Mouse (Mus musculus) embryonic fibroblast, embryonic 13.5 days (primary cell): ENCODE measurements around the gene Mbtps1. TPM values are rescaled to one million over a fixed set of nuclear protein-coding genes. Genes with fewer than 3 reads are reported as not detected.

Experiments used
- H3K27ac ChIP-seq: 2 replicates; pipeline ENCODE4 v1.5.1; 2012; ENCODE audit warnings: low read length, control low read depth, inconsistent platforms; ENCODE audit not compliant: insufficient read depth
- H3K4me1 ChIP-seq: 2 replicates; pipeline ENCODE4 v1.6.1; 2011; ENCODE audit warnings: low read length; ENCODE audit not compliant: control insufficient read depth, insufficient read depth
- H3K4me3 ChIP-seq: 2 replicates; pipeline ENCODE4 v1.5.1; 2011; ENCODE audit warnings: mild to moderate bottlenecking, control low read depth, low read length; ENCODE audit not compliant: insufficient read depth
- CTCF ChIP-seq: IDR thresholded peaks from 2 replicates; pipeline ENCODE4 v1.5.1; 2011; ENCODE audit warnings: mild to moderate bottlenecking, control low read depth, low read length, moderate library complexity, borderline replicate concordance; ENCODE audit not compliant: insufficient read depth
- POLR2A ChIP-seq: IDR thresholded peaks from 2 replicates; pipeline ENCODE4 v1.6.1; 2011; ENCODE audit warnings: low read depth, mild to moderate bottlenecking, control low read depth, low read length, moderate library complexity
- polyA plus RNA-seq: library from polyadenylated mRNA; stranded (reverse); fragments of >200 nt; gene quantifications from 2 replicates; pipeline ENCODE4 v1.2.4, GENCODE M21; 2011; ENCODE audit warnings: low read depth; ENCODE audit not compliant: missing spikeins, insufficient read length

Gene Mbtps1
- polyA plus RNA-seq, 1 experiment = 114 TPM

GRCm38 (mm10) chr8:119544606-119545005 lies 13.9 kb downstream of the Mbtps1 start:
- TF ChIP-seq CTCF = no peak
- TF ChIP-seq POLR2A = no peak
- Histone ChIP-seq H3K27ac (no peak overlapping the region), H3K4me3 (no peak overlapping the region), H3K4me1 (0 out of 2 replicates have a peak, but pooled peaks cover 2% of the 10 kb centered on the region)

GRCm38 (mm10) chr8:119531973-119532372 lies 26.6 kb downstream of the Mbtps1 start:
- TF ChIP-seq POLR2A (no peak), CTCF (no peak)
- H3K27ac ChIP-seq = no peak overlapping the region

DNA sequence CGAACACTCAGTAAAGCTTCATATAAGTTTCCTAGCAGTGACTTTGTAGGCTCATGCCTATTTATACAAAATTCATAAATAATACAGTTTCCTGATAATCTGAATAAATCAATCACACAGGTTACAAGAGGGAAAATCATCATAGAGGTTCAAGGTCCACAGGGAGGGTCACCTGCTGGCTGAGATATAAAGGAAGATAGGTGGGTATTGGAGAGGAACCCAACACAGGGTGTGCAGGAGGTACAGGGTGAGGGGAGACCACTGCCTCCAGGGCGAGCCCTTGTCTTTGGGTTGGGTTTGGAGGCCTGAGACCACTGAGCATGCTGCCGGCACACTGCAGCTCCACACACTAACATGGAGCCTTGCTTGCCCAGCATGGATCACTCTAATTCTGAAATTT lies 27.1 kb downstream of the Mbtps1 start:
- TF ChIP-seq CTCF = no peak
- TF ChIP-seq POLR2A = no peak
- no peak overlapping the region for H3K27ac ChIP-seq
- no peaks in the 10 kb centered on the region for H3K4me1 ChIP-seq
- H3K4me3 ChIP-seq = no peak overlapping the region

More at GRCm38 (mm10) chr8:119531973-119532372, 26.6 kb downstream of the Mbtps1 start:
- no peak overlapping the region for H3K4me3 ChIP-seq
- no peaks in the 10 kb centered on the region for H3K4me1 ChIP-seq

GRCm38 (mm10) chr8:119530937-119531336 lies 27.6 kb downstream of the Mbtps1 start:
- no peaks in the 10 kb centered on the region for H3K4me1 ChIP-seq
- no peak overlapping the region for H3K4me3 ChIP-seq
- H3K27ac ChIP-seq = no peak overlapping the region
- TF ChIP-seq CTCF = no peak
- no peak for TF ChIP-seq POLR2A

- Histone ChIP-seq H3K4me3 (no peak overlapping the region), H3K4me1 (no peaks in the 10 kb centered on the region), H3K27ac (no peak overlapping the region)
- TF ChIP-seq CTCF (no peak), POLR2A (no peak)
Observed at GRCm38 (mm10) chr8:119528762-119529161, 29.8 kb downstream of the Mbtps1 start.

DNA sequence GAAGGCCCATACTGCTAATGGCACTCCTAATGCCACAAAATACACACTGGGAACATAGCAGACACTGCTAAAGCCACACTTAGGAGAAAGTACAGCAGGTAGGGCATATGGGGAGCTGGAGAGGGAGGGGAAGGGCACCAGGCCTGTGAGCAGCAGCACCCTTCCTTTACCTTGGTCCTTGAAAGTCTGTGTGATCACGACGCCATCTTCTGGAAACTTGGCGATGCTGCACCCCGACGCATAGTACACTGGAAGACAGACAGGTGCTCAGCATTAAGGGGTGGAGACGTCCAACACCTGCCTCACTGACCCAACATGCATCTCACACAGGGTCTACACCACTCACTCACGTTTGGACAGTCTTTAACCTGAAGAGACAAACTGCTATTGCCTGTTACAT lies 38.4 kb downstream of the Mbtps1 start:
- Histone ChIP-seq H3K27ac (no peak overlapping the region), H3K4me3 (no peak overlapping the region), H3K4me1 (no peaks in the 10 kb centered on the region)
- TF ChIP-seq CTCF = peak; percentile 33; the same call in 1 of the 2 replicates
- TF ChIP-seq POLR2A = no peak

DNA sequence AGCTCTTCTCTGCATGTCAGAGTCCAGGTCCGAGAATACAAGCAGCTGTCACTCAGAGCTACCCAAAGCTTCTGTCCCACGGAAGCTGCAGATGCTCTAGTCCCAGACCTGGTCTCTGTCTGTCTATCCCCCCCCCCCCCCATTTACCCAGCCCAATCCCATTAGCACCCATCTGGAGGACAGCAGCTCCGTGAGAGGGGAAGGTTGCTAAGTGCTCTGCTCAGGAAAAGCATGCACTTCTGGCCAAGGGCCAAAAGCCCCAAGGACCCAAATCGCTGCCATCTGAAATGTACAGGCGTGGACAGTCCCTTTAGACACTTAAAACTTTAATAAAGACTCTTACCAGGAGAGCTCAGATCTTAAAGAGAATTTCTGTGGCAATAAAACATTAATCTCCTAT lies 41.9 kb downstream of the Mbtps1 start:
- Histone ChIP-seq H3K4me3 (no peak overlapping the region), H3K4me1 (no peaks in the 10 kb centered on the region), H3K27ac (no peak overlapping the region)
- TF ChIP-seq POLR2A (no peak), CTCF (no peak)

GRCm38 (mm10) chr8:119515767-119516166 lies 42.8 kb downstream of the Mbtps1 start:
- no peaks in the 10 kb centered on the region for H3K4me1 ChIP-seq
- H3K4me3 ChIP-seq = no peak overlapping the region
- TF ChIP-seq CTCF = no peak
- no peak for TF ChIP-seq POLR2A
- no peak overlapping the region for H3K27ac ChIP-seq

DNA sequence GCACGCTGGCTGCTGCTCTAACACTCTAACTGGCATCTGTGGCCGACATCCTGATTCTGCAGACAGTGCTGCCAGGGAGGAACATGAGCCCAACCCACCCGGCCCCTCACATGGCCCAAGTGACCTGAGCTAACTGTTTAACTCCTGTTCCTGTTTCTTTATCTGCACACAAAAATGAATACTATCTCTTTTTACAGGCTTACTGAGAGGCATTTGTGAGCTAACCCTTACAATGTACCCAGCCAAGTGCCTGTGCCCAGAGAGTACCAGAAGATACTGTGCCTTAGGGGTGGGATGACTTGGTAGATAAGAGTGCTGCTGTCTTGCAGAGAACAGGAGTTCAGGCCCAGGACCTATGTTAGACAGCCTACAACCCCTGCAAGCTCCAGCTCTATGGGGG lies 43.6 kb downstream of the Mbtps1 start:
- Histone ChIP-seq H3K27ac (no peak overlapping the region), H3K4me3 (no peak overlapping the region), H3K4me1 (no peaks in the 10 kb centered on the region)
- TF ChIP-seq POLR2A (no peak), CTCF (no peak)

- no peak overlapping the region for H3K27ac ChIP-seq
- no peaks in the 10 kb centered on the region for H3K4me1 ChIP-seq
- no peak for TF ChIP-seq POLR2A
- TF ChIP-seq CTCF = no peak
- no peak overlapping the region for H3K4me3 ChIP-seq
Observed at GRCm38 (mm10) chr8:119513405-119513804, 45.1 kb downstream of the Mbtps1 start.

DNA sequence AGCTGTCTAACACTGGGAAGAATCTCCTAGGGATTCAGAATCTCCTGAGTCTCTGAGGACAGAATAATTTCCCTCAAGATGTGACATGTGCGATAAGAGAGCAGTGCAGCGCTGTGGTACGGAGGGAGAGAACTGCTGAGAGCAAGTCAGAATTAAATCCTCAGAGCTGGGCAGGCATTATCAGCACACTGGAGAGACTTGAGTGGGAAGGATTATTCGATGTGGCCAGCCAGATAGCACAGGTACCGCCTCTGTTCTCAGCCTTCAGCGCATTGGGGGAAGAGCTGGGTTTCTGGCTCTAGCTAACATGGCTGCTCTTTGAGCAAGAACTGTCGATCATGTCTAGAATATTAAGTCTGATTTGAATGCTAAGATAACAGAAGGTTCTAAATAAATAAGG lies 46.8 kb downstream of the Mbtps1 start:
- no peak for TF ChIP-seq POLR2A
- TF ChIP-seq CTCF = no peak
- Histone ChIP-seq H3K27ac (no peak overlapping the region), H3K4me1 (no peaks in the 10 kb centered on the region), H3K4me3 (no peak overlapping the region)
